Mouse (Mus musculus): ENCODE data around the gene Gstm7. TPM values are rescaled to one million over a fixed set of nuclear protein-coding genes. Genes with fewer than 3 reads are reported as not detected.
"Not testable (repeated sequence)": the region's sequence is repeated elsewhere in the genome, so short reads cannot be mapped to it uniquely, and the experiment has no call there.

The Gstm7 gene
- polyA plus RNA-seq (2012; rRNA removed): 5.7 and 12.6 TPM in 2 replicates

GRCm38 (mm10) chr3:107931670-107932069, at the start of gene Gstm7:
Gstm7 (minus strand) TSS chr3:107931817.
- peak within 1 kb of the TSS; percentile 58 for H3K4me3 ChIP-seq (replicated peaks; ENCODE audit: extremely low read depth, low read depth, low read length)
- 5% methylated on average over 10 of the region's 10 CpGs for WGBS
- TF ChIP-seq CTCF (IDR thresholded peaks at IDR 0.05; ENCODE audit: insufficient read depth, low read length): no peak
- TF ChIP-seq POLR2A (IDR thresholded peaks at IDR 0.05; ENCODE audit: borderline replicate concordance, extremely low read depth, low read depth, low read length): peak; percentile 5; the same call in 1 of the 2 replicates
- H3K4me1 ChIP-seq (ENCODE audit: control insufficient read depth, insufficient read depth, low read length): 0 out of 2 replicates have a peak, but pooled peaks cover 2% of the 10 kb centered on the region
- DNase-seq: peak; percentile 93

GRCm38 (mm10) chr3:107981261-107981660, 49.6 kb upstream of the Gstm7 start:
- no peak for DNase-seq
- TF ChIP-seq CTCF (IDR thresholded peaks at IDR 0.05; ENCODE audit: insufficient read depth, low read length) (no peak), POLR2A (IDR thresholded peaks at IDR 0.05; ENCODE audit: borderline replicate concordance, extremely low read depth, low read depth, low read length) (no peak)
- Histone ChIP-seq H3K4me3 (replicated peaks; ENCODE audit: extremely low read depth, low read depth, low read length) (no peak overlapping the region), H3K4me1 (ENCODE audit: control insufficient read depth, insufficient read depth, low read length) (peaks cover 3% of the 10 kb centered on the region; the same call in 1 of the 2 replicates)
- 73% methylated on average over 3 of the region's 3 CpGs for WGBS

- no peak for DNase-seq
- Histone ChIP-seq H3K4me3 (replicated peaks; ENCODE audit: extremely low read depth, low read depth, low read length) (no peak overlapping the region), H3K4me1 (ENCODE audit: control insufficient read depth, insufficient read depth, low read length) (no peaks in the 10 kb centered on the region)
- TF ChIP-seq CTCF (IDR thresholded peaks at IDR 0.05; ENCODE audit: insufficient read depth, low read length): no peak
- no peak for TF ChIP-seq POLR2A (IDR thresholded peaks at IDR 0.05; ENCODE audit: borderline replicate concordance, extremely low read depth, low read depth, low read length)
- WGBS: 71% methylated on average over 3 of the region's 3 CpGs
These were observed 46.1 kb upstream of the Gstm7 start for GRCm38 (mm10) chr3:107977691-107978090.

- 90% methylated on average over 1 of the region's 1 CpGs for WGBS
These were observed 42.6 kb upstream of the Gstm7 start for GRCm38 (mm10) chr3:107974237-107974636.

GRCm38 (mm10) chr3:107972070-107972469, 40.5 kb upstream of the Gstm7 start:
- DNase-seq: no peak
- WGBS: 78% methylated on average over 3 of the region's 3 CpGs
- TF ChIP-seq CTCF (IDR thresholded peaks at IDR 0.05; ENCODE audit: insufficient read depth, low read length): no peak
- no peak overlapping the region for H3K4me3 ChIP-seq (replicated peaks; ENCODE audit: extremely low read depth, low read depth, low read length)
- no peaks in the 10 kb centered on the region for H3K4me1 ChIP-seq (ENCODE audit: control insufficient read depth, insufficient read depth, low read length)

More at GRCm38 (mm10) chr3:107974237-107974636, 42.6 kb upstream of the Gstm7 start:
- Histone ChIP-seq H3K4me1 (ENCODE audit: control insufficient read depth, insufficient read depth, low read length) (no peaks in the 10 kb centered on the region), H3K4me3 (replicated peaks; ENCODE audit: extremely low read depth, low read depth, low read length) (no peak overlapping the region)
- DNase-seq: no peak
- TF ChIP-seq POLR2A (IDR thresholded peaks at IDR 0.05; ENCODE audit: borderline replicate concordance, extremely low read depth, low read depth, low read length) (no peak), CTCF (IDR thresholded peaks at IDR 0.05; ENCODE audit: insufficient read depth, low read length) (no peak)

- DNase-seq; H3K4me3 ChIP-seq (replicated peaks; ENCODE audit: extremely low read depth, low read depth, low read length); H3K4me1 ChIP-seq (ENCODE audit: control insufficient read depth, insufficient read depth, low read length): not testable (repeated sequence)
- WGBS: 64% methylated on average over 3 of the region's 3 CpGs
These were observed 39.5 kb upstream of the Gstm7 start for GRCm38 (mm10) chr3:107971101-107971500.

GRCm38 (mm10) chr3:107968724-107969395, 37.2 kb upstream of the Gstm7 start, which contains the start of gene Gstm3:
Gstm3 (minus strand) TSS chr3:107969283.
- no peak for DNase-seq
- WGBS: 54% methylated on average over 13 of the region's 13 CpGs
- H3K4me1 ChIP-seq (ENCODE audit: control insufficient read depth, insufficient read depth, low read length): peaks cover 6% of the 10 kb centered on the region
- no peak within 1 kb of the TSS for H3K4me3 ChIP-seq (replicated peaks; ENCODE audit: extremely low read depth, low read depth, low read length)
- TF ChIP-seq CTCF (IDR thresholded peaks at IDR 0.05; ENCODE audit: insufficient read depth, low read length) (no peak), POLR2A (IDR thresholded peaks at IDR 0.05; ENCODE audit: borderline replicate concordance, extremely low read depth, low read depth, low read length) (no peak)

GRCm38 (mm10) chr3:107966631-107967030, 35.0 kb upstream of the Gstm7 start:
- DNase-seq: no peak

GRCm38 (mm10) chr3:107965592-107965991, 34.0 kb upstream of the Gstm7 start:
- no peak overlapping the region for H3K4me3 ChIP-seq (replicated peaks; ENCODE audit: extremely low read depth, low read depth, low read length)
- WGBS: 63% methylated on average over 1 of the region's 1 CpGs
- TF ChIP-seq POLR2A (IDR thresholded peaks at IDR 0.05; ENCODE audit: borderline replicate concordance, extremely low read depth, low read depth, low read length) (no peak), CTCF (IDR thresholded peaks at IDR 0.05; ENCODE audit: insufficient read depth, low read length) (no peak)
- H3K4me1 ChIP-seq (ENCODE audit: control insufficient read depth, insufficient read depth, low read length): peaks cover 6% of the 10 kb centered on the region
- no peak for DNase-seq

More at GRCm38 (mm10) chr3:107966631-107967030, 35.0 kb upstream of the Gstm7 start:
- TF ChIP-seq CTCF (IDR thresholded peaks at IDR 0.05; ENCODE audit: insufficient read depth, low read length) (no peak), POLR2A (IDR thresholded peaks at IDR 0.05; ENCODE audit: borderline replicate concordance, extremely low read depth, low read depth, low read length) (no peak)
- Histone ChIP-seq H3K4me1 (ENCODE audit: control insufficient read depth, insufficient read depth, low read length) (peaks cover 6% of the 10 kb centered on the region), H3K4me3 (replicated peaks; ENCODE audit: extremely low read depth, low read depth, low read length) (no peak overlapping the region)
- 95% methylated on average over 5 of the region's 5 CpGs for WGBS

GRCm38 (mm10) chr3:107964656-107965308, 33.2 kb upstream of the Gstm7 start:
- 57% methylated on average over 5 of the region's 5 CpGs for WGBS
- Histone ChIP-seq H3K4me1 (ENCODE audit: control insufficient read depth, insufficient read depth, low read length) (peaks cover 6% of the 10 kb centered on the region), H3K4me3 (replicated peaks; ENCODE audit: extremely low read depth, low read depth, low read length) (no peak overlapping the region)
- DNase-seq: no peak
- TF ChIP-seq POLR2A (IDR thresholded peaks at IDR 0.05; ENCODE audit: borderline replicate concordance, extremely low read depth, low read depth, low read length) (no peak), CTCF (IDR thresholded peaks at IDR 0.05; ENCODE audit: insufficient read depth, low read length) (no peak)

Measured in lung, adult 2 months (tissue).